Mouse (Mus musculus) c-Kit-positive CD71-positive TER-119-positive erythroid progenitor cells, embryonic 14.5 days (primary cell): ENCODE measurements around the gene Trpc5.

ENCODE experiments used
- DNase-seq: peaks from one replicate; pipeline ENCODE4 v3.0.0-alpha.2; 2013; ENCODE audit warnings: low spot score

Trpc5 gene

GRCm38 (mm10) chrX:144335332-144336015 lies 352.5 kb downstream of the Trpc5 start:
- no peak for DNase-seq
